Mouse (Mus musculus) brain, adult 2 months (tissue): ENCODE results near the gene Cdc34.

Experiments
- DNase-seq: peaks from one replicate; pipeline ENCODE4 v3.0.0; 2011; ENCODE audit warnings: low read depth, low spot score

The Cdc34 gene

DNA sequence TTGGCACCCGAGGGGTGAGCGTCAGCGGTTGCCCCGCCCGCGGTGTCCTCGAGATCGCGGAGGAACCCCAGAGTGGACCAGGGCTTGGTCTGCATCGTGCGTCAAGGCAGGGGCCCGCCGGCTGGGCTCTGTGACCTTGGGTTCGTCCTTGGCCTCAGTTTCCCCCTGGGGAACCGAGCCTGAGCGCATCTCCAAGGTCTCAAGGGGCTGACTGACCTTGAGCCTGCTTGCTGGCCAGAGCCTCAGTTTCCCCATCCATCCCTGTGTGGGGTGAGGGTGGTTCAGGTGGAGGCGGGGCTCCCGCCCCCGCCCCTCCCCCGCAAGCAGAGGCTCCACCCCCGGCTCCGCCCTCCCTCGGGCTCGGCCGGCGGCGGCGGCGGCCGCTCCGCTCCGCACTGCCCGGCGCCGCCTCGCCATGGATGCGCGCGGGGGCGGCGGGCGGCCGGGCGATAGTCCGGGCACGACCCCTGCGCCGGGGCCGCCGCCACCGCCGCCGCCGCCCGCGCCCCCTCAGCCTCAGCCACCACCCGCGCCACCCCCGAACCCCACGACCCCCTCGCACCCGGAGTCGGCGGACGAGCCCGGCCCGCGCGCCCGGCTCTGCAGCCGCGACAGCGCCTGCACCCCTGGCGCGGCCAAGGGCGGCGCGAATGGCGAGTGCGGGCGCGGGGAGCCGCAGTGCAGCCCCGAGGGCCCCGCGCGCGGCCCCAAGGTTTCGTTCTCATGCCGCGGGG lies 34.4 kb downstream of the Cdc34 start, which contains the start of gene Hcn2:
Gene Hcn2, plus strand, starts transcription at position 381 of the 734 bp plus-strand sequence.
- DNase-seq, result peak; percentile 71

DNA sequence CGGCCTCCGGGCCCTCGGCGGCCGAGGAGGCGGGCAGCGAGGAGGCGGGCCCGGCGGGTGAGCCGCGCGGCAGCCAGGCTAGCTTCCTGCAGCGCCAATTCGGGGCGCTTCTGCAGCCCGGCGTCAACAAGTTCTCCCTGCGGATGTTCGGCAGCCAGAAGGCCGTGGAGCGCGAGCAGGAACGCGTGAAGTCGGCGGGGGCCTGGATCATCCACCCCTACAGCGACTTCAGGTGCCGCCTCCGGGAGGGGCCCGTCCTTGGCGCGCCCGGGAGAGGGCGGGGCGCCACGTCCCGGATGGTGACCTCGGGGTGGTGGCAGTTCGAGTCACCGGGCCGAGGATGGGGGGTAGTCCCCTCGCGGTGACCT lies 35.0 kb downstream of the Cdc34 start:
- DNase-seq, result peak; percentile 78

DNA sequence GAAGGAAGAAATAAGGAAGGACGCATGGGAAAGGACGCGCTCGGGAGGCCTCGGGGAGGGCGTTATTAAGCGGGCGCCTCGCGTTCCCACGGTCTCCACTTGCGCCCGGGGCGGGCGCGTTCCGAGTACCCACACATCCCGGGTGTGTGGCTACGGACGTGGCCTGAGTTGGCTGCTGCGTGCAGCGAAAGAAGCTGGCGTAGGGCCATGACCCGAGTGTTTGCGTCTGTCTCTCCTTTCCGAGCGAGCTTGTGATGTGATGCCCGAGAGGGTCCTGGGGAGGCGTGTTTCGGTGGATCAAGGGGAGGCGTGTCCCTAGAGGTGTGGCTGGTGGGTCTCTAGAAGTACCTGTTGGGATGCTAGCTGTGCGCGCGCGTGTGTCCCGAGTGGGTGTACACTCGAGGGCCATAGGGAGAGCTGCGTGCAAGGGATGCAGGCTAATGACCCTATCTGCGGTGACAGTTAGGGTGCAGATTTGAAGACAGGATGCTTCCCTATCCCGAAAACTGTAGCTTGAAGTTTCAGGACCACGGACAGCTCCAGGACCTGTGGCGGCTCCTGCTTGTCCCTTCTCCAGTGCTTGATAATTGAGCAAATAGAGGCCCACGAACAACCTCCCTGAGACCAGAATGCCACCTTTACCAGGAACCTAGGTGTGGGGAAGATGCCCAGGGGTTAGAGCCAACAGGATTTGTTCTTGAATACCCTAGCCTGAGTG lies 35.8 kb downstream of the Cdc34 start:
- DNase-seq, result peak; percentile 56

DNA sequence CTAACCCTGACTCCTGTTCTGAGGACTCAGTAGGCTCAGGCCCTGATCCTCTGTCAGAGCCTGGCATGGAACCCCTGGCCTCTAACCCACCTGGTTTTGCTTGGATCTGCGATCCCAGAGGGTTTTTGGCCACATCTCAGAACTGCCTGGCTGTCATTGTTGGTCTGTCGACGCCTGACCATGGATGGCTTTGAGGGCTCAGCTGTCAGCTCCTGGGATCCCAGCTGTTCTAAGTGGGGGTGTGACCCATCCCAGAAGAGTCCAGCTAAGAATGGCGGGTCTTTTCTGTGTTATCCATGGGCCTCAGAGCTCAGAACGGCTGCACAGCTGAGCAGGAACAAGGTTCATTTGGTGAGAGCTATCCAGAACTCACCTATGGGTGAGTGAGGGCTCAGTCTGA lies 39.1 kb downstream of the Cdc34 start:
- no peak for DNase-seq

DNA sequence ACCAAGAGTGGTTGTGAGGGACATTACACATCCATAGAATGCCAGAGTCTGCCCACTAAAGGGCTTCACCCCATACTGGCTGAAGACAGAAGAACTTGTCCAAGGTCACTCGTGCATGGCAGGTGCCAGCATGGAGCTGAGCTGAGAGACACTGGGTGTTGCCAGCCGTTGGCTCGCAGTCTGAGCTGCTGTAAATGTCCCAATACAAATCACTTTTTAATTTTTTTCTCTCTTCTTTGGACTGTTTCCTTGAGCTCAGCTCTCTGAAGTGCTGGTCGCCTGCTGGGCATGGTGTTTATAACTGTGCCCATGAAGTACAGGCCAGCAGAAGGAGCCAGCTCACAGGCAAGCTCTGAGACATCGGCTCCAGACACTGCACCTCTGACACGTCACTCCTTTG lies 41.1 kb downstream of the Cdc34 start:
- peak; percentile 55 for DNase-seq

DNA sequence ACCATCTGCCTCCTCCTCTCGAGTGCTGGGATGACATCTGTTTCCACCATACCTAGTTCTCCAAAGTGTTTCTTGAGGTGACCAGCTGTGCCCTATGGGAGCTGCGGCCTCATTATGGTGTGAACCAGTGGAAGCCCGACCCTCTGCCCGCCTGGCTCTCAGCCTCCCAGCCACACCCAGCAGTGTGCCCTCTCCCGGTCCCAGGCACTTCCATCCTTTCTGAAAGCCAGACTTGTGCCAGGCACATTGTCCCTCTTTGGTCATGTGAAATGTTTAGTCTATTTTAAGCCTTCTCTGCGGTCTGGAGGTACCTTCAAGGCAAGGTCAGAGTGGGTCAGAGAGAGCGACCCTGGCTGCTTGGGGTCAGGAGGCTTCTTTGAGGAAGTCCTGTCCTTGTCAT lies 41.7 kb downstream of the Cdc34 start:
- DNase-seq, result no peak

DNA sequence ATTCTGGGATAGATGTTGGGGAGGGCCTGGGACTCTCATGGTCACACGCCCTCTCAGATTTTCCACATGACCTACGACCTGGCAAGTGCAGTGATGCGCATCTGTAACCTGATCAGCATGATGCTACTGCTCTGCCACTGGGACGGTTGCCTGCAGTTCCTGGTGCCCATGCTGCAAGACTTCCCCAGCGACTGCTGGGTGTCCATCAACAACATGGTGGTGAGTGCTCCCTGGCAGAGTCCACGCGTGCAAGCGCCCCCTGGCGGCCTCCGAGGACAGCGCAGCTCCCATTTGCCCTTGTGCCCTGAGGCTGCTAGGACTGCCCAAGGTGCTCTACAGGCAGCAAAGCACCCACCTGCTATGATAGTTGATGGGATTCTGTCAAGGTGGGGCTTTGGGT lies 44.1 kb downstream of the Cdc34 start:
- peak; percentile 59 for DNase-seq

DNA sequence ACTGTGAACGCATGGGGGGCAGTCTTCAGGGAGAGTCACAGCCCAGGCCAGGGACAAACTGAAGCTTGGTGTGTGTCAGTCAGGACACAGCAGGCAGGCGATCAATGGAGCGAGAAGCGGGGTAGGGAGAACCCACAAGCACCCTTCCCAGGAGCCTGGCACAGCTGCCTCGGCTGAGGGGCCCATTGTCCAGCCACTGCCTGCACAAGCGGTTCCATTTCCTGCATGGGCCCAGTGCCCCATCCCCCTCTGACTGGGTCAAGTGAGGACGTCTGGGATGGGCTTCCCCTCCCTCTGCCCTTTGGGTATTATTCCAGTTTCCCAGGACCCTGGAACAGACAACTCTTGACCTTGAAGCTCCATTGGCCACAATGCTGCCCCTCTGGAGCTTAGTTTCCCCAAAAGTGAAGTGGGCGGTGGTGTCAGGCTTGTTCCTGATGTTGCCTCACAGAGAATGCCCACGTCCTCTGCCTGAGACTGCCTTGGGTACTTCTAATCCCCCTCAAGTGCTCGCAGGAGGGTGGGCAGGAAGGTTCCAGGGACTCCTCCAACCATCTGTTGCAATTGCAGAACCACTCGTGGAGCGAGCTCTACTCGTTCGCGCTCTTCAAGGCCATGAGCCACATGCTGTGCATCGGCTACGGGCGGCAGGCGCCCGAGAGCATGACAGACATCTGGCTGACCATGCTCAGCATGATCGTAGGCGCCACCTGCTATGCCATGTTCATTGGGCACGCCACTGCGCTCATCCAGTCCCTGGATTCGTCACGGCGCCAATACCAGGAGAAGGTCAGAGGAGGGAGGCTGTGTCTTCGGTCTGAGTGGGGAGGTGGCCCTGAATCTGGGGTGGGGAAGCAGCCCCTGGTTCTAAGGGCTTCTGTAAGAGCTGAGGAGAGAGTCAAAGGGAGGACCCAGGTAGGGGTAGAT lies 46.6 kb downstream of the Cdc34 start:
- DNase-seq, result peak; percentile 90

DNA sequence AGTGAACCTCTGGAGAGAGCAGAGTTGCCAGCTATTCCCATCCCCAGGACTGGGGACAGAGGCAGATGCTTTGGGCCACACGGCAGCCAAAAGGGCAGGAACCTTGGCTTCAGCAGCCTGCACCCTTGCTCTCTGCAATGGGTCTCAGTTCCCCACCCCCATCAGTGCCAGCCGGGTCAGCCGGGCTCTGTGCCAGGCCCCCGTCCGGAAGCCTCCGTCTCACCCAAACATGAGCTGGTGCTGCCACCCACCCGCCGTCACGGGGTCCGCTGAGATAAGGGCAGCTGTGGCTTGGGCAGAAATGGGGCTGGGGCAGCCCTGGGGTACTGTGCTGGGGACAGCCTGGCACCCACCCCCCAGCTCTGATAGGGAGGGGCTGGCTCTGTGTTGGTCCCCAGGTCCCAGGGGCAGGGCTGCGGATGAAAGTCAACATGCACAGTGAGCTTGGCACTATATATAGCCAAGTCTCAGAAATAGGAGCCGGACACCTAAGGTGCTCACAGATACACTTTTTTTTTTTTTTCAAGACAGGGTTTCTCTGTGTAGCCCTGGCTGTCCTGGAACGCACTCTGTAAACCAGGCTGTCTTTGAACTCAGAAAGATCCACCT lies 47.5 kb downstream of the Cdc34 start:
- peak; percentile 89 for DNase-seq

DNA sequence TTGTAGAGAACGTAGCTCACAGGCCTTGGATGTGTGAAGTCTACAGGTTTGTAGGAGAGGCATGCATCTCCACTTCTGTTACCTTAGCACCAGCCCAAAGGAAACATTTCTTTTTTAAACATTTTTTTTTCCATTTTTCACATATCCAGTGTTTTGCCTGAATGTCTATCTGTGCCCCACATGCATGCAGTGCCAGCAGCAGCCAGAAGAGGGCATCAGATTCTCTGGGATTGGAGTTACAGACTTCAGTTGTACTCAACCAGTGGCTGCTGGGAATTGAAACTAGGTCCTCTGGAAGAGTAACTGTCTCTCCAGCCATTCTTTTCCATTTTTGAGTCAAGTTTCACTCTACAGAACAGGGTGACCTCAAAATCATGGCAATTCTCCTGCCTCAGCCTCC lies 50.5 kb downstream of the Cdc34 start:
- no peak for DNase-seq

DNA sequence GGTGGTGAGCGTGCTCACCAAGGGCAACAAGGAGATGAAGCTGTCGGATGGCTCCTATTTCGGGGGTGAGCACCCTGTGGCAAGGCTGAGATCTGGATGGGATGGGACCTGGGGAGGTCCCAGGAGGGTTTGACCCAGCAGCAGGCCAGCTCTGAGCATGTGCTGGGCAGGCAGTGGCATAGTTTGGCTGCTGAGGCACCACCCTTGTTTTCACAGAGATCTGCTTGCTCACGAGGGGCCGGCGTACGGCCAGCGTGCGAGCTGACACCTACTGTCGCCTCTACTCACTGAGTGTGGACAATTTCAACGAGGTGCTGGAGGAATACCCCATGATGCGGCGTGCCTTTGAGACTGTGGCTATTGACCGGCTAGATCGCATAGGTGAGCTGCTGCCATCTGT lies 51.9 kb downstream of the Cdc34 start:
- DNase-seq, result no peak

DNA sequence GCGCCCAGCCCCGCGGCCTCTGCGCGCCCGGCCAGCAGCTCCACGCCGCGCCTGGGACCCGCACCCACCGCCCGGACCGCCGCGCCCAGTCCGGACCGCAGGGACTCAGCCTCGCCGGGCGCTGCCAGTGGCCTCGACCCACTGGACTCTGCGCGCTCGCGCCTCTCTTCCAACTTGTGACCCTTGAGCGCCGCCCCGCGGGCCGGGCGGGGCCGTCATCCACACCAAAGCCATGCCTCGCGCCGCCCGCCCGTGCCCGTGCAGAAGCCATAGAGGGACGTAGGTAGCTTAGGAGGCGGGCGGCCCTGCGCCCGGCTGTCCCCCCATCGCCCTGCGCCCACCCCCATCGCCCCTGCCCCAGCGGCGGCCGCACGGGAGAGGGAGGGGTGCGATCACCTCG lies 53.4 kb downstream of the Cdc34 start:
- DNase-seq, result no peak

DNA sequence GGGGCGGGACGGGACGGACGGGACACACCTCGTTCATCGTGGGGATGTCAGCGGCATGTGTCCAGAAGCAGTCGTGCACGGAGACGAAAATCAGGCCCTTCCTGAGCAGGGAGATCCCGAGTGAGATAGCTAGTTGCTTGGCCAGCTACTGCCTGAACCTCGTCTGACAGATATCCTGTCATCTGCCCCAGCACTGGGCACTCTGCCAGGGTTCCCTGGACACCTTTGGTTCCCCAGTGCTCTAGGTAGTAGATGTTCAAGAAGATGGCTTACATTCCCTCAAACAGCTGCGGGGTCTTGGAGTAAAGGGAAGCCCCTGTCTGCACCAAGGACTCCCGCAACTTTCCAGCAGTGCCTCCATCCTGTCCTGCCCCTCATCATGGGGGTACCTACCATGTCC lies 54.7 kb downstream of the Cdc34 start:
- no peak for DNase-seq
